Mouse (Mus musculus) induced T-regulatory cell, adult 2 months (primary cell): ENCODE results near the gene Zfp11.

Experiments
- DNase-seq: peaks from one replicate; pipeline ENCODE4 v3.0.0-alpha.2; 2012; ENCODE audit warnings: low read depth

The Zfp11 gene

DNA sequence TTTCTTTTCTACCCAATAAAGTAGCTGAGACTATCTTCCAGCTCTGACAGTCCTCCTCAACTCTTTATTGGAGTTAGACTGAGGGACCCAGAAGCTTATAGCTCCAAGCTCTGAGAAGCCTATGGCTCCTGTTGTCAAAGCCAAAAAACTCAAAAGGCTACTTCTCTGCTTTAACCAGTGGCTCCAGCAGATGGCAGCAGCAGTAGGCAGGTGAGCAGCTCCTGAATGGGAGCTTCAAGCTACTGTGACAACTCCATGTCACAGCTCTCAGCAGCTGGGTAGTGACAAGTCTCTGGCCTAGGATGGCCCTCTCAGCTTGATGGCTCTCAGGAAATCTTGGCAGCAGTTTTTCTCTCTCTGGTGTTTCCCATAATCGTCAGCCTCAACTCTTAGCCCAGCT is 58.8 kb downstream of the Zfp11 start:
- DNase-seq: peak; percentile 66

DNA sequence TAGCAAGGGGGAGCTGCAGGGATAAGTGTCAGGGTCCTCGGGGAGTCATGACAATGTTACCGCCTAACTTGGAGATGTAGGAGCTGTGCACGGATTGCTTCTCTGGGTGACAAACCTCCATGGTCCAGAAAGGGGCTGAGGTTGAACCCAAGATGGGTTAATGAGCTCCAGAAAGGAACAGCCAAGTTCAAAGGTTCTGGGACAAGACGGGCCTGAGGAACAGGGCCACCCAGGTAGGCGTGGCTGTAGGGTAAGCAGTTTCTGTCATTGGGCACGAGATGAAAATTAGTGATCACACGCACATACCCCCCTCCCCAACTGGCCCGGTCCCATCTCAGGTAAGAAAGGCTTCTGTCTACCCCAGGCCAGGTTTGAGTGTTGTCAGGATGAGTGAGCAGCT is 62.4 kb downstream of the Zfp11 start:
- no peak for DNase-seq
